ENCODE assay signal across 13 mouse cellular contexts in the genomic region with DNA sequence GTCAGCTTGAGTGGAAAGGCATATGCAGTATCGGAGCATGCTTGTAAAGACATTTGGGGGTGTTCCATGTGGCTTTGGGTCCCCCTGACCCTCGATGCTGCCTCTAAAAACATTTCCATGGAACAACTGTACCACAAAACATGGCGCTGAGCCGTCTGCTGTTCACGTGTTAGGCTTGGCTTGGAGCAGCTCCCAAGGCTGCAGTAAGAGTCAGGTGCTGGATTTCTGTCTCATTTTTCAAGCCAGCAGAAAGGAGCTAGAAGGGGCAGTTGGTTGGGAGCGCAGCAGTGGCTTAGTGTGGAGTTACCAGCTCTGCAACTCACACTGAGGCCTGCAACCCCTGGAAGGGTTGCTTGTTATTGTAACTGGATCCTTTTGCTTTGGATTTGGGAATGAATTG. TPM values are rescaled to one million over a fixed set of nuclear protein-coding genes. Genes with fewer than 3 reads are reported as not detected.
A peak's percentile ranks its signal among the peaks of the same experiment; 100 is the strongest.
DNase-seq lines count a peak whose midpoint lies in the region; ATAC-seq lines count a peak whose summit lies in the region.
"Had no signal": no experiment of that assay in that cellular context is flagged by ENCODE, and none has a peak within 500 bp of the region (broad histone marks: within the 10 kb centered on the region; RNA-seq: fewer than 3 reads in every experiment).

No protein-coding gene starts in this region.

- no peak overlapping the region for H3K4me2 ChIP-seq in kidney, embryonic 16.5 days (replicated peaks; ENCODE audit: low read depth, low read length)
- no peak overlapping the region for H3K4me2 ChIP-seq in embryonic facial prominence, embryonic 15.5 days (replicated peaks)
- no peak overlapping the region for H3K4me2 ChIP-seq in limb, embryonic 13.5 days (replicated peaks)
- H3K4me2 ChIP-seq: liver, embryonic 15.5 days; neural tube, embryonic 12.5 days had no signal

- no peak overlapping the region for H3K4me3 ChIP-seq in kidney, embryonic 16.5 days (ENCODE audit: low read length)
- H3K4me3 ChIP-seq in embryonic facial prominence, embryonic 15.5 days (replicated peaks): no peak overlapping the region
- H3K4me3 ChIP-seq in limb, embryonic 13.5 days: no peak overlapping the region
- H3K4me3 ChIP-seq: liver, embryonic 15.5 days; neural tube, embryonic 12.5 days had no signal

- peaks cover 58% of the 10 kb centered on the region for H3K4me1 ChIP-seq in kidney, embryonic 16.5 days (ENCODE audit: insufficient read depth, low read length)
- peaks cover 40% of the 10 kb centered on the region for H3K4me1 ChIP-seq in embryonic facial prominence, embryonic 15.5 days
- peaks cover 40% of the 10 kb centered on the region for H3K4me1 ChIP-seq in limb, embryonic 13.5 days

- H3K9me3 ChIP-seq in kidney, embryonic 16.5 days (ENCODE audit: low read length): no peaks in the 10 kb centered on the region
- no peaks in the 10 kb centered on the region for H3K9me3 ChIP-seq in embryonic facial prominence, embryonic 15.5 days (replicated peaks)
- H3K9me3 ChIP-seq in limb, embryonic 13.5 days: no peaks in the 10 kb centered on the region
- H3K9me3 ChIP-seq: liver, embryonic 15.5 days; neural tube, embryonic 12.5 days had no signal

- peaks cover 14% of the 10 kb centered on the region; the same call in 1 of the 2 replicates for H3K36me3 ChIP-seq in kidney, embryonic 16.5 days (ENCODE audit: insufficient read depth, low read length)
- H3K36me3 ChIP-seq in embryonic facial prominence, embryonic 15.5 days: no peaks in the 10 kb centered on the region
- H3K36me3 ChIP-seq in limb, embryonic 13.5 days: peaks cover 33% of the 10 kb centered on the region
- H3K36me3 ChIP-seq: liver, embryonic 15.5 days had no signal

- 41% methylated on average over 6 of the region's 6 CpGs for WGBS in kidney, embryonic 16.5 days
- 41% methylated on average over 6 of the region's 6 CpGs for WGBS in embryonic facial prominence, embryonic 15.5 days
- WGBS in limb, embryonic 13.5 days: 39% methylated on average over 6 of the region's 6 CpGs

- peak; percentile 43; the same call in 1 of the 2 replicates for ATAC-seq in kidney, embryonic 16.5 days (ENCODE audit: low FRiP score, low TSS enrichment)
- peak; percentile 88 for ATAC-seq in embryonic facial prominence, embryonic 15.5 days (ENCODE audit: insufficient number of reproducible peaks, low FRiP score, low TSS enrichment, low read depth)
- peak; percentile 89 for ATAC-seq in limb, embryonic 13.5 days (ENCODE audit: low FRiP score, low read depth)
- no peak for ATAC-seq in granulocyte monocyte progenitor cell, adult 5-6 weeks (replicated peaks; ENCODE audit: poor library complexity, severe bottlenecking)
- ATAC-seq: hindbrain, embryonic 16.5 days had no signal

- H3K9ac ChIP-seq in kidney, embryonic 16.5 days (replicated peaks; ENCODE audit: low read length): no peak overlapping the region
- H3K9ac ChIP-seq in embryonic facial prominence, embryonic 15.5 days: no peak overlapping the region
- no peak overlapping the region for H3K9ac ChIP-seq in limb, embryonic 13.5 days
- H3K9ac ChIP-seq: liver, embryonic 15.5 days; neural tube, embryonic 12.5 days had no signal

- H3K27ac ChIP-seq in kidney, embryonic 16.5 days (ENCODE audit: low read length): peak overlapping the region; percentile 76
- peak overlapping the region; percentile 77 for H3K27ac ChIP-seq in embryonic facial prominence, embryonic 15.5 days (replicated peaks)
- H3K27ac ChIP-seq in limb, embryonic 13.5 days: peak overlapping the region; percentile 72
- H3K27ac ChIP-seq: liver, embryonic 15.5 days; neural tube, embryonic 12.5 days had no signal

- H3K27me3 ChIP-seq in kidney, embryonic 16.5 days (ENCODE audit: insufficient read depth, low read length): no peaks in the 10 kb centered on the region
- H3K27me3 ChIP-seq in embryonic facial prominence, embryonic 15.5 days: no peaks in the 10 kb centered on the region
- no peaks in the 10 kb centered on the region for H3K27me3 ChIP-seq in limb, embryonic 13.5 days
- H3K27me3 ChIP-seq: liver, embryonic 15.5 days; neural tube, embryonic 12.5 days had no signal

- DNase-seq in embryo, embryonic 10 days (ENCODE audit: low spot score): peak; percentile 34
- no peak for DNase-seq in embryo, embryonic 9.5 days (ENCODE audit: extremely low spot score)
- no peak for DNase-seq in kidney, postnatal 4 days
- DNase-seq in cerebellum, postnatal 4 days (ENCODE audit: low spot score in 2 of 2): no peak
- DNase-seq: cerebellum, adult 9-10 months; heart, adult 11 months had no signal

RNA-seq across cellular contexts. Expression of a gene that starts 21.3 kb away (rescaled TPM):
- 216 and 232 TPM in 2 replicates for polyA plus RNA-seq in kidney, embryonic 16.5 days (2015; fragmentation: Nextera tagmentation; extraction: Ambion mirVana)
- 195 and 200 TPM in 2 replicates for polyA plus RNA-seq in embryonic facial prominence, embryonic 15.5 days (2015; fragmentation: Nextera tagmentation; extraction: Ambion mirVana)
- 212 and 226 TPM in 2 replicates for polyA plus RNA-seq in limb, embryonic 13.5 days (2015; fragmentation: Nextera tagmentation; extraction: Ambion mirVana)
- 89.0 and 103 TPM in 2 replicates for total RNA-seq in granulocyte monocyte progenitor cell, adult 5-6 weeks (2014; fragmentation: Nextera tagmentation)
- 67.7 and 70.7 TPM in 2 replicates for total RNA-seq in granulocyte monocyte progenitor cell, adult 5-6 weeks (2017)
